Mouse (Mus musculus) heart, postnatal 0 days (tissue): ENCODE data around the gene Traf5.

Experiments used
- CTCF ChIP-seq: IDR thresholded peaks from 2 replicates; pipeline ENCODE4 v1.5.1; 2016; ENCODE audit warnings: antibody characterized with exemption, control low read depth, low read depth
- EP300 ChIP-seq: IDR thresholded peaks from 2 replicates; pipeline ENCODE4 v1.6.1; 2016; ENCODE audit warnings: antibody characterized with exemption, low read depth

GRCm38 (mm10) chr1:192101359-192101758 lies 9.0 kb upstream of the Traf5 start:
- TF ChIP-seq CTCF (no peak), EP300 (no peak)
